Mouse (Mus musculus) large intestine, adult 2 months (tissue): ENCODE results near the gene Sept9. TPM values are rescaled to one million over a fixed set of nuclear protein-coding genes. Genes with fewer than 3 reads are reported as not detected.
"Not testable (repeated sequence)": the region's sequence is repeated elsewhere in the genome, so short reads cannot be mapped to it uniquely, and the experiment has no call there.

Experiments used
- DNase-seq: peaks from one replicate; pipeline ENCODE4 v3.0.0-alpha.2; 2012; ENCODE audit warnings: low read depth, low spot score
- WGBS: fragments of 180-500 bp; shearing (Covaris S2); methylation state at CpG from one replicate; pipeline ENCODE4 v1.1.7; 2018; 5-methylcytosine and 5-hydroxymethylcytosine counted together
- polyA plus RNA-seq: library from polyadenylated mRNA; depleted of rRNA; stranded (reverse); fragments of >200 nt; gene quantifications from 2 replicates; pipeline ENCODE4 v1.2.3, GENCODE M21; 2012

Sept9 gene
- polyA plus RNA-seq, 1 experiment = 37.3 TPM

- no peak for DNase-seq
- 81% methylated on average over 3 of the region's 3 CpGs for WGBS
These were observed 118.7 kb downstream of the Sept9 start for GRCm38 (mm10) chr11:117318202-117318601.

DNA sequence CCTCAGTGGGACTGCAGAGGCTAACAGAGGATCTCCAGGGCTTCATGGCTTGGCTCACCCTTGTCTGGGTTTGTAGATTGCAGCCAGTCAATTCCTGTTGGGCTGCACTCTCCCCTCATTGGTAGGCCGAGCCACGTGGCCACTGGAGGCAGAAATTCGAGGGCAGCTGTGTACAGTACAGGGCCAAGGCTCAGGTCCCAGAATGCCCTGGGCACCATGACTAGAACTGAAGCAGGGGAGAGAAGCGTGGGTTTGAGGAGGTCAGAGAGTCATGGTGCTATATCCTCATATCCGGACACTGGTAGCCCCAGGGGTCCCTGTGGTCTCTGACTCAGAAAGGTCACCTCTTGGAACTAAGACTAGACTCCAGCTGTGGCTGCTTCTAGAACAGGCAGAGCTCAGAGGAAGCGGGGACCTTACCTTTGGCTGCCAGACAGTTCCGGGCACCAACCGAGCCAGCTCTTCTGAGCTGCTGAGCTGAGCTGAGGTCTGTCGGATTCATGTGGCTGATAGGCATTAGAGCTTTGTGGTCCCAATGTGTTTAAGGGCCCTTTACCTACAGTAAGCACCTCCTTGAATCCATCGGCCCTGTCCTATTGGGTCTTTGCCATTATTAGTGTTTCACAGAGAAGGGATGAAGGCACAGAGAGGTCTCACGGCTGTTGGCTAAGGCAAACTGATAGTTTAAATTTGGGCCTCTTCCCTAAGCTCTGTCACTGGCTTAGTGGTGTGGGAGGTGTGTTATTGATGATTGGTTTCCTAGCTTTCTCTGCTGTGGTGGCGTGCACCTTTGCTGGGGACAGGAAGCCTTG is 119.5 kb downstream of the Sept9 start:
- 69% methylated on average over 12 of the region's 12 CpGs for WGBS
- DNase-seq = no peak

DNA sequence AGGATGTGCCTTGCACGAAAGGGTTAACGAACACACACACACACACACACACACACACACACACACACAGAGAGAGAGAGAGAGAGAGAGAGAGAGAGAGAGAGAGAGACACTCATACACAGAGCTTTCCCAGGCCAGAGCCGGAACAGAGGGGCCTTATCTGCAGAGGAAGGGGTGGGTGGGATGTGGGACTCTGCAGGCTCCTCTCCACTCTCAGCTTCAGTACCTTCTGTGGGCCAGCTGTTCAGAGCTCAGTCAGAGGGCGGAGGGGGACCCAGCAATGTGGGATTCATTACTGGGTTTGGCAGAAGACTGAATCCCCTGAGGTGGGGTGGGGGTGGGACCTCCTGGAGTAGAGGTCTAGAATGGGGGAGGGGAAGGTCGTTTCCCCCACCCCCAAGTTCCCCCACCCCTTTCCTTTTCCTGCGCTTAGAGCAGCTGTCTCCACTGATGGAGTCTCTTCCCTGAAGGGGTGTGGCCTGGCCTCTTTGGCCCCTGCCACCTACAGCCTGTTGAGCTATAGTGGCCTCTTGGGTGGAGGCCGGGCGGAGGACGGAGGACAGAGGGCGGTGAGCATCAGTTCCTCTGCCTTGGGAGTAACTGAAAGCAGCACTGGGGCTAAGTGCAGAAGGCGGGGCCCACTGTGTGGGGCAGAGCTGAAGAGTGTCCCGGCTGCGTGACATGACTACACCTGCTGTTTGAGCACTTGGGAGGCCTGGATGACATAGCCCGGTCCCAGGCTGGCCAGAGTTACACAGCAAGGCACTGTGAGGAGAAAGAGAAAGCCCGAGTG is 120.3 kb downstream of the Sept9 start:
- WGBS = 19% methylated on average over 15 of the region's 15 CpGs
- DNase-seq = no peak

- no peak for DNase-seq
These were observed 121.0 kb downstream of the Sept9 start for GRCm38 (mm10) chr11:117320482-117320881.

GRCm38 (mm10) chr11:117321311-117321971 is 122.0 kb downstream of the Sept9 start:
- WGBS = 60% methylated on average over 9 of the region's 9 CpGs
- DNase-seq = no peak

More at GRCm38 (mm10) chr11:117320482-117320881, 121.0 kb downstream of the Sept9 start:
- 64% methylated on average over 3 of the region's 3 CpGs for WGBS

- DNase-seq = no peak
- WGBS = 64% methylated on average over 3 of the region's 3 CpGs
These were observed 122.8 kb downstream of the Sept9 start for GRCm38 (mm10) chr11:117322311-117322710.

DNA sequence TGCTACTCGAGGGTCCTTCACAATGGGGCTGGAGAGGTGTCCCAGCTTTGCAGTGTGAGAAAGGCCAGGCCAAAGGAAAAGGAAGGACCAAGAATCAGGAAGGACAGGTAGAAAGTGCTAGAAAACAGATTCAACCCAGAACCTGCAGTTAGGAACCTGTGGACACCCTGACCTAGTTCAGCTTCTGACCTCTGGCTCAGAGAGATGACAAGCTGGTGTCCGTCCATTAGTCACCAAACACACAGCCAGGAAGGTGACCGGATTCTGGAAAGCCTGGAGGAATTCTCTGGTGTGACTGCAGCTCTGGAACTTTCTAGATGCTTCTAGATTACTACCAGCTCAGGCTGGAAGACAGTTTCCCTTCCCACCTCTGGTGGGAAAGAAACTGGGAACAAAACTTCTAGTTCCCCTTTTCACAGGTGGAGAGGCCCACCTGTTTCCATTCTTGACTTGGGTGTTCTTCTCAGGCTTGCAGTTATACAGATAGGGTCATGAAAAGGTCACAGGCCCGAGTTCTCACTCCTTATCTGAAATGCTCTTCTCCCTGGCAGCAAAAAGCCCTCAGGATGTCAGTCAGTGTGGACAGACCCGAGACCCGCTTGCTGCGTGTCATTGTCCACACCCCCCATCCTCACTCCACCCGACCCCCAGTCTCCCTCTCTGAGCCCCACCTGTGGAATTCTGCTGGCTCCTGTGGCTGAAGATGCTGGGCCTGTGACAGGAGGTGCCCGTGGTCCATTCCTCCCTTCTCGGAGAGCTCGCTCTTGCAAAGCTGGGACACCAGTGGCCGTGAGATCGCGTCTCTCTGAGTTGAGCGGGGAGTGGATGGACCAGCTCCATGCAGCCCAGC is 123.5 kb downstream of the Sept9 start:
- DNase-seq = no peak
- 84% methylated on average over 15 of the region's 15 CpGs for WGBS

GRCm38 (mm10) chr11:117323976-117324574 is 124.6 kb downstream of the Sept9 start:
- WGBS = 51% methylated on average over 12 of the region's 12 CpGs
- no peak for DNase-seq

- not testable (repeated sequence) for DNase-seq
- 92% methylated on average over 5 of the region's 5 CpGs for WGBS
These were observed 125.3 kb downstream of the Sept9 start for GRCm38 (mm10) chr11:117324718-117325117.

GRCm38 (mm10) chr11:117325131-117325467 is 125.6 kb downstream of the Sept9 start:
- 84% methylated on average over 5 of the region's 5 CpGs for WGBS
- DNase-seq = no peak

DNA sequence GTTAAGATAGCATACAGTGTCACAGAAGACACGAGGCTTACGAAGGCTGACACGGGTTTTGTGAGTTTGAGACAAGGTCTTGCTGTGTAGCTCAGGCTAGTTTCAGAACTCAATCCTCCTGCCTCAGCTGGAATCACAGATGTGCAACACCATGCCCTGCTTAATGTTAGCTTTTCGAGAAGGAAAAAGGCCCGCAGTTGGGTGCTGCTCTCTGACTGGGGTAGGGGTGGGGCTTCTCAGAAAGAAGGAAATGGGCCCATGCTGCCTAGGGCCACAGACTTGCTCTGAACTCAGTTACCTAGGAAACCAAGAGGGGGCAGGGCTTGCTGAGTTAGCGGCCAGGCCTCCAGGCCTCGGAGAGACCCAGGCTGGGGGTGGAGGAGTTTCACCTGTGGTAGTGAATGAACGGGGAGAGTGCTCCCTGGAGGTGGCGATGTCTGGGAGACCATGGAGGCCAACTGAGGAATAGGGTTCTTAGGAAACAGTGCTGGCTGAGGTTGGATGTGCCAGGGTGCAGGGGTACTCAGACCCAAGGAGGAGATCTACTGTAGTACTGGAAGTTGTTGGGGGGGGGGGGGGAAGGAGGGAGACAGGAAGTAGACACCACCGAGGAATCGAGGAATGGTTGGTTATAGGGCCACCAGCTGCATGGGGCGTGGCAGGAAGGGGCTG is 126.1 kb downstream of the Sept9 start:
- DNase-seq = no peak

GRCm38 (mm10) chr11:117326140-117326725 is 126.8 kb downstream of the Sept9 start:
- DNase-seq = no peak
- 43% methylated on average over 4 of the region's 4 CpGs for whole genome bisulfite sequencing

More for the DNA sequence above, 126.1 kb downstream of the Sept9 start:
- 47% methylated on average over 12 of the region's 12 CpGs for WGBS

DNA sequence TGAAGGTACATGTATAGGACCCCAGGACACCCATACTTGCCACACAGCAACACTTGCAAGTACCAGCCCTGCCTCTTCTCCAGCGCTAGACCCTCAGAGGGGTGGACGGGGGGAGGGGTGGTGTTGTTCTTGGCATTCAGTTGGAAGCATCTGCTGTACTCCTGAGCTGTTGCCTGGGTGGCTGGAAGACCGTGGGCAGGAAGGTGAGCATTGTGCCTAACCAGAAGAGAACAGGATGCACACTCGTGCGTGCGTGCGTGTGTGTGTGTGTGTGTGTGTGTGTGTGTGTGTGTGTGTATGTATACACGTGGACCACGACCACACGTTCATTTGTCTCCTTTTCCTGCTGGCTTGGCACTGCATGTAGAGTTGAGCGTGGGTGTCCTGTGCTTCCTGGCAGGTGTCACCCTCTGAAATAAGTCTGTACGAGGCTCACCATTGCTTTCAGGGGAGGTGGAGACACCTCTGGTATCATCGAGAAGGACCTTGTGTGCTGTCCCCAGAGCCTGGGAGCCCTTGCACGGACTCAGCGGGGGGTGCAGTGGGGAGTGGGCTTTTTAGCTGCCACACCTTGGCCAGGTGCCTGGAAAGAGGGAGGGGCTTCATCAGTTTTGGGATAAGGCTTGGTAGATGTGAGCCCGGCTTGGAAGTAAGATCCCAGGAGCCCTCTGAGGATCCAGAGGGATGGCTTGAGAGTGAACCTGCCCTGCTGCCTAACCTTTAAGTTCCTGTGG is 127.6 kb downstream of the Sept9 start:
- 75% methylated on average over 16 of the region's 16 CpGs for WGBS
- no peak for DNase-seq

GRCm38 (mm10) chr11:117327633-117328032 is 128.2 kb downstream of the Sept9 start:
- 73% methylated on average over 5 of the region's 5 CpGs for WGBS
- no peak for DNase-seq

GRCm38 (mm10) chr11:117330076-117330950 is 130.9 kb downstream of the Sept9 start:
- 66% methylated on average over 12 of the region's 12 CpGs for WGBS
- DNase-seq = no peak

- 45% methylated on average over 7 of the region's 7 CpGs for WGBS
- DNase-seq = no peak
These were observed 131.4 kb downstream of the Sept9 start for GRCm38 (mm10) chr11:117330951-117331254.
